Mouse (Mus musculus) layer of hippocampus, postnatal 36 days (tissue): ENCODE results near the gene Fxyd2. TPM values are rescaled to one million over a fixed set of nuclear protein-coding genes. Genes with fewer than 3 reads are reported as not detected.

Experiments
- DNase-seq, 2 experiments: peaks; one replicate each; pipeline ENCODE4 v3.0.0; 2022
- total RNA-seq, 2 experiments: library from RNA; stranded (reverse); gene quantifications; 2 replicates each; pipeline ENCODE4 v1.2.3; 2021

Gene Fxyd2
- total RNA-seq: 1 to 10 TPM; 6.8 to 7.9 TPM

GRCm38 (mm10) chr9:45399434-45399833 lies at the start of gene Fxyd2:
TSS of gene Fxyd2 (plus strand) at chr9:45399669.
- no peak for DNase-seq

- no peak for DNase-seq
These were observed 49.6 kb upstream of the Fxyd2 start for GRCm38 (mm10) chr9:45349851-45350250.

GRCm38 (mm10) chr9:45355192-45355591 lies 44.3 kb upstream of the Fxyd2 start:
- no peak for DNase-seq

- DNase-seq: no peak
These were observed 41.1 kb upstream of the Fxyd2 start for GRCm38 (mm10) chr9:45358356-45358755.

GRCm38 (mm10) chr9:45362051-45362461 lies 37.4 kb upstream of the Fxyd2 start:
- DNase-seq: no peak

- no peak for DNase-seq
These were observed 35.7 kb upstream of the Fxyd2 start for GRCm38 (mm10) chr9:45363639-45364214.

- DNase-seq: no peak
These were observed 31.8 kb upstream of the Fxyd2 start for GRCm38 (mm10) chr9:45367716-45368115.

- DNase-seq: no peak
These were observed 31.0 kb upstream of the Fxyd2 start for GRCm38 (mm10) chr9:45368341-45368901.

- DNase-seq: peak; percentile 45 to 46
These were observed 29.3 kb upstream of the Fxyd2 start, which contains the start of gene Fxyd6 for GRCm38 (mm10) chr9:45370117-45370561. TSS of gene Fxyd6 (plus strand) at chr9:45370185.

GRCm38 (mm10) chr9:45370616-45371336 lies 28.7 kb upstream of the Fxyd2 start:
- DNase-seq: no peak

GRCm38 (mm10) chr9:45371337-45371707 lies 28.1 kb upstream of the Fxyd2 start:
- DNase-seq: no peak

- DNase-seq: no peak
These were observed 25.6 kb upstream of the Fxyd2 start for GRCm38 (mm10) chr9:45373896-45374295.

- DNase-seq: no peak
These were observed 24.4 kb upstream of the Fxyd2 start for GRCm38 (mm10) chr9:45374988-45375502.

GRCm38 (mm10) chr9:45376427-45376826 lies 23.0 kb upstream of the Fxyd2 start:
- DNase-seq: no peak

- no peak for DNase-seq
These were observed 22.6 kb upstream of the Fxyd2 start for GRCm38 (mm10) chr9:45376883-45377282.

- no peak for DNase-seq
These were observed 18.8 kb upstream of the Fxyd2 start for GRCm38 (mm10) chr9:45380411-45381251.

GRCm38 (mm10) chr9:45382336-45382735 lies 17.1 kb upstream of the Fxyd2 start:
- DNase-seq: peak in 1 of 2 experiments; percentile 34

- DNase-seq: no peak
These were observed 16.6 kb upstream of the Fxyd2 start for GRCm38 (mm10) chr9:45382834-45383233.

- DNase-seq: no peak
These were observed 15.6 kb upstream of the Fxyd2 start for GRCm38 (mm10) chr9:45383883-45384282.

- DNase-seq: no peak
These were observed 12.8 kb upstream of the Fxyd2 start for GRCm38 (mm10) chr9:45386698-45387097.

GRCm38 (mm10) chr9:45388385-45388994 lies 11.0 kb upstream of the Fxyd2 start:
- peak; percentile 84 to 87 for DNase-seq

- DNase-seq: no peak
These were observed 9.9 kb upstream of the Fxyd2 start for GRCm38 (mm10) chr9:45389596-45389995.
